Mouse (Mus musculus): ENCODE results near the gene Gm3727. TPM values are rescaled to one million over a fixed set of nuclear protein-coding genes. Genes with fewer than 3 reads are reported as not detected.

Gm3727 gene
- polyA plus RNA-seq (2017; shearing (Covaris generic)): not detected

GRCm38 (mm10) chr14:7264614-7265013 lies at the start of gene Gm3727:
Gene Gm3727 (minus strand): TSS chr14:7264714.

Other genes starting within 250 kb of the Gm3727 start
- gene Gm10406, start 237.3 kb downstream of the Gm3727 start, polyA plus RNA-seq (2017; shearing (Covaris generic)): 2.4 TPM
- not detected for gene Gm3685, start 219.7 kb downstream of the Gm3727 start, polyA plus RNA-seq (2017; shearing (Covaris generic))
- gene Gm3696, start 164.1 kb downstream of the Gm3727 start, polyA plus RNA-seq (2017; shearing (Covaris generic)): 6.2 TPM
- gene Gm6676, start 139.3 kb downstream of the Gm3727 start, polyA plus RNA-seq (2017; shearing (Covaris generic)): not detected
- gene Gm3512, start 90.2 kb downstream of the Gm3727 start, polyA plus RNA-seq (2017; shearing (Covaris generic)): 15.3 TPM
- gene Gm16434, start 70.2 kb downstream of the Gm3727 start, polyA plus RNA-seq (2017; shearing (Covaris generic)): not detected
- 14.7 TPM for gene Gm3739, start 50.3 kb upstream of the Gm3727 start, polyA plus RNA-seq (2017; shearing (Covaris generic))
- gene Gm5797, start 67.7 kb upstream of the Gm3727 start, polyA plus RNA-seq (2017; shearing (Covaris generic)): not detected
- gene Gm8374, start 100.4 kb upstream of the Gm3727 start, polyA plus RNA-seq (2017; shearing (Covaris generic)): not detected
- gene Gm3755, start 186.2 kb upstream of the Gm3727 start, polyA plus RNA-seq (2017; shearing (Covaris generic)): not detected
- 13.7 TPM for gene Gm3752, start 219.0 kb upstream of the Gm3727 start, polyA plus RNA-seq (2017; shearing (Covaris generic))

All from inflammation-experienced regulatory T-cells, adult 16 weeks (primary cell).